Mouse (Mus musculus): ENCODE measurements at regions not wholly inside any gene's neighbourhood (a gene's known extent, or its start where the extent isn't known, plus 50 kb on each side); places are given as distances from the start of the nearest gene placed in this dataset.

- TF ChIP-seq POLR2A (IDR thresholded peaks at IDR 0.05; ENCODE audit: extremely low read depth, insufficient read depth, low read length) (no peak), CTCF (IDR thresholded peaks at IDR 0.05; ENCODE audit: low read depth, low read length) (no peak)
These were observed 68.8 kb upstream of the Zfp280d start for GRCm38 (mm10) chr9:72205815-72206214.

Data from liver, adult 2 months (tissue).